In genomic region chr13:63568741-63569395, GRCm38 (mm10) we compare ENCODE assay signal across 9 mouse cellular contexts. TPM values are rescaled to one million over a fixed set of nuclear protein-coding genes. Genes with fewer than 3 reads are reported as not detected.
A peak's percentile ranks its signal among the peaks of the same experiment; 100 is the strongest.
DNase-seq lines count a peak whose midpoint lies in the region; ATAC-seq and TF ChIP-seq lines count a peak whose summit lies in the region.
"Had no signal": no experiment of that assay in that cellular context is flagged by ENCODE, and none has a peak within 500 bp of the region (broad histone marks: within the 10 kb centered on the region; RNA-seq: fewer than 3 reads in every experiment).

No protein-coding gene starts in this region.

- peaks cover 31% of the 10 kb centered on the region for H3K4me1 ChIP-seq in lung, embryonic 15.5 days
- peaks cover 40% of the 10 kb centered on the region for H3K4me1 ChIP-seq in embryonic facial prominence, embryonic 15.5 days
- H3K4me1 ChIP-seq in limb, embryonic 13.5 days: peaks cover 28% of the 10 kb centered on the region
- peaks cover 2% of the 10 kb centered on the region; the same call in 1 of the 2 replicates for H3K4me1 ChIP-seq in kidney, adult 2 months (ENCODE audit: control insufficient read depth, insufficient read depth, low read length)

- no peaks in the 10 kb centered on the region for H3K27me3 ChIP-seq in lung, embryonic 15.5 days
- H3K27me3 ChIP-seq in embryonic facial prominence, embryonic 15.5 days: no peaks in the 10 kb centered on the region; the same call in 1 of the 2 replicates
- H3K27me3 ChIP-seq in limb, embryonic 13.5 days: peaks cover 41% of the 10 kb centered on the region
- peaks cover 3% of the 10 kb centered on the region; the same call in 1 of the 2 replicates for H3K27me3 ChIP-seq in kidney, adult 2 months (replicated peaks; ENCODE audit: control insufficient read depth, insufficient read depth, low read length)

- TF ChIP-seq POLR2A in kidney, adult 2 months (IDR thresholded peaks at IDR 0.05; ENCODE audit: low read depth, low read length): no peak

- no peak for DNase-seq in lung, postnatal 4 days
- peak; percentile 85 for DNase-seq in retina, postnatal 1 day
- no peak for DNase-seq in frontal cortex, postnatal 14 days (ENCODE audit: low spot score in 2 of 2)
- DNase-seq in kidney, adult 2 months: no peak
- DNase-seq: adrenal gland, postnatal 25 days had no signal

- peak overlapping the region; percentile 100 for H3K27ac ChIP-seq in lung, embryonic 15.5 days
- peak overlapping the region; percentile 97 for H3K27ac ChIP-seq in embryonic facial prominence, embryonic 15.5 days (replicated peaks)
- H3K27ac ChIP-seq in limb, embryonic 13.5 days: peak overlapping the region; percentile 100
- H3K27ac ChIP-seq in kidney, adult 2 months (ENCODE audit: insufficient read depth, low read depth, low read length): no peak overlapping the region

- H3K9ac ChIP-seq in lung, embryonic 15.5 days: peak overlapping the region; percentile 41
- H3K9ac ChIP-seq in embryonic facial prominence, embryonic 15.5 days: no peak overlapping the region
- peak overlapping the region; percentile 89 for H3K9ac ChIP-seq in limb, embryonic 13.5 days

- H3K9me3 ChIP-seq in lung, embryonic 15.5 days: no peaks in the 10 kb centered on the region
- H3K9me3 ChIP-seq in embryonic facial prominence, embryonic 15.5 days (replicated peaks): no peaks in the 10 kb centered on the region
- H3K9me3 ChIP-seq in limb, embryonic 13.5 days: no peaks in the 10 kb centered on the region

- H3K4me3 ChIP-seq in lung, embryonic 15.5 days: peak overlapping the region; percentile 89
- peak overlapping the region; percentile 83 for H3K4me3 ChIP-seq in embryonic facial prominence, embryonic 15.5 days (replicated peaks)
- peak overlapping the region; percentile 97 for H3K4me3 ChIP-seq in limb, embryonic 13.5 days
- no peak overlapping the region for H3K4me3 ChIP-seq in kidney, adult 2 months (ENCODE audit: insufficient read depth, low read depth, low read length)

- WGBS in lung, embryonic 15.5 days: 13% methylated on average over 19 of the region's 19 CpGs
- 11% methylated on average over 19 of the region's 19 CpGs for WGBS in embryonic facial prominence, embryonic 15.5 days
- WGBS in limb, embryonic 13.5 days: 5% methylated on average over 19 of the region's 19 CpGs
- WGBS in kidney, adult 2 months: 49% methylated on average over 19 of the region's 19 CpGs

- no peaks in the 10 kb centered on the region for H3K36me3 ChIP-seq in lung, embryonic 15.5 days
- no peaks in the 10 kb centered on the region for H3K36me3 ChIP-seq in embryonic facial prominence, embryonic 15.5 days
- no peaks in the 10 kb centered on the region for H3K36me3 ChIP-seq in limb, embryonic 13.5 days
- H3K36me3 ChIP-seq in kidney, adult 2 months (ENCODE audit: control insufficient read depth, insufficient read depth, low read length): no peaks in the 10 kb centered on the region

- ATAC-seq in lung, embryonic 15.5 days (ENCODE audit: borderline replicate concordance, extremely low read depth, low FRiP score, low TSS enrichment): no peak
- ATAC-seq in embryonic facial prominence, embryonic 15.5 days (ENCODE audit: insufficient number of reproducible peaks, low FRiP score, low TSS enrichment, low read depth): no peak
- no peak for ATAC-seq in limb, embryonic 13.5 days (ENCODE audit: low FRiP score, low read depth)
- ATAC-seq in granulocyte monocyte progenitor cell, adult 5-6 weeks (replicated peaks; ENCODE audit: poor library complexity, severe bottlenecking): no peak

- peak overlapping the region; percentile 88 for H3K4me2 ChIP-seq in lung, embryonic 15.5 days
- H3K4me2 ChIP-seq in embryonic facial prominence, embryonic 15.5 days (replicated peaks): peak overlapping the region; percentile 84
- peak overlapping the region; percentile 98 for H3K4me2 ChIP-seq in limb, embryonic 13.5 days (replicated peaks)

- TF ChIP-seq CTCF in kidney, adult 2 months (conservative IDR thresholded peaks at IDR 0.05; ENCODE audit: insufficient read depth, insufficient read length, low read depth, low read length): no peak

RNA-seq across cellular contexts. Expression of gene Ptch1, which starts 4.5 kb away (rescaled TPM):
- polyA plus RNA-seq in lung, embryonic 15.5 days (2015; fragmentation: Nextera tagmentation; extraction: Ambion mirVana): 34.8 and 36.8 TPM in 2 replicates
- polyA plus RNA-seq in embryonic facial prominence, embryonic 15.5 days (2015; fragmentation: Nextera tagmentation; extraction: Ambion mirVana): 21.9 and 25.9 TPM in 2 replicates
- polyA plus RNA-seq in limb, embryonic 13.5 days (2015; fragmentation: Nextera tagmentation; extraction: Ambion mirVana): 27.4 and 30.0 TPM in 2 replicates
- total RNA-seq in granulocyte monocyte progenitor cell, adult 5-6 weeks (2014; fragmentation: Nextera tagmentation): 9.1 and 14.0 TPM in 2 replicates
- total RNA-seq in granulocyte monocyte progenitor cell, adult 5-6 weeks (2017): 6.6 and 7.7 TPM in 2 replicates
- 17.5 and 19.6 TPM in 2 replicates for polyA plus RNA-seq in kidney, adult 2 months (2012; rRNA removed)
